In genomic region chr5:140418106-140418488, GRCm38 (mm10) we compare ENCODE assay signal across 8 mouse cellular contexts. TPM values are rescaled to one million over a fixed set of nuclear protein-coding genes. Genes with fewer than 3 reads are reported as not detected.
A peak's percentile ranks its signal among the peaks of the same experiment; 100 is the strongest.
DNase-seq lines count a peak whose midpoint lies in the region; ATAC-seq and TF ChIP-seq lines count a peak whose summit lies in the region.

No protein-coding gene starts in this region.

- no peaks in the 10 kb centered on the region for H3K9me3 ChIP-seq in lung, embryonic 14.5 days (ENCODE audit: low read depth, low read length)
- no peaks in the 10 kb centered on the region for H3K9me3 ChIP-seq in hindbrain, embryonic 10.5 days
- H3K9me3 ChIP-seq in liver, embryonic 16.5 days (replicated peaks; ENCODE audit: control insufficient read depth, low read length), result no peaks in the 10 kb centered on the region

- no peak for TF ChIP-seq CTCF in lung, embryonic 14.5 days (IDR thresholded peaks at IDR 0.05; ENCODE audit: low read depth)

- no peaks in the 10 kb centered on the region for H3K4me1 ChIP-seq in lung, embryonic 14.5 days (ENCODE audit: insufficient read depth)
- H3K4me1 ChIP-seq in hindbrain, embryonic 10.5 days (replicated peaks), result peaks cover 29% of the 10 kb centered on the region
- H3K4me1 ChIP-seq in liver, embryonic 16.5 days (ENCODE audit: control insufficient read depth, low read depth, low read length), result peaks cover 24% of the 10 kb centered on the region

- no peak for ATAC-seq in lung, embryonic 14.5 days (ENCODE audit: insufficient read depth)
- ATAC-seq in liver, embryonic 16.5 days (ENCODE audit: low read depth), result no peak

- under 1% methylated on average over 12 of the region's 12 CpGs for WGBS in lung, embryonic 14.5 days
- WGBS in hindbrain, embryonic 10.5 days, result 2% methylated on average over 12 of the region's 12 CpGs
- under 1% methylated on average over 12 of the region's 12 CpGs for WGBS in liver, embryonic 16.5 days (ENCODE audit: insufficient replicate concordance)

- peak overlapping the region; percentile 97 for H3K9ac ChIP-seq in lung, embryonic 14.5 days
- peak overlapping the region; percentile 81 for H3K9ac ChIP-seq in liver, embryonic 16.5 days (ENCODE audit: low read depth, low read length)

- no peak for DNase-seq in lung, embryonic 14.5 days
- no peak for DNase-seq in lung, postnatal 4 days
- DNase-seq in c-Kit-positive CD71-positive TER-119-negative erythroid progenitor cells, embryonic 14.5 days (ENCODE audit: low read depth), result peak; percentile 43
- no peak for DNase-seq in hindbrain, embryonic 10.5 days (ENCODE audit: low spot score)
- DNase-seq in urinary bladder, postnatal 36 days (ENCODE audit: low spot score in 2 of 2), result no peak
- no peak for DNase-seq in spleen, postnatal 10 days (ENCODE audit: low spot score in 2 of 2)
- DNase-seq in adrenal gland, adult 18-20 months (ENCODE audit: low spot score in 2 of 2), result no peak

- peak overlapping the region; percentile 77 for H3K4me2 ChIP-seq in lung, embryonic 14.5 days
- peak overlapping the region; percentile 90 for H3K4me2 ChIP-seq in liver, embryonic 16.5 days (ENCODE audit: low read depth, low read length)

- peaks cover 13% of the 10 kb centered on the region for H3K36me3 ChIP-seq in lung, embryonic 14.5 days (ENCODE audit: insufficient read depth)
- H3K36me3 ChIP-seq in hindbrain, embryonic 10.5 days, result peaks cover 24% of the 10 kb centered on the region
- peaks cover 2% of the 10 kb centered on the region; the same call in 1 of the 2 replicates for H3K36me3 ChIP-seq in liver, embryonic 16.5 days (ENCODE audit: control insufficient read depth, insufficient read depth)

- H3K4me3 ChIP-seq in lung, embryonic 14.5 days (ENCODE audit: low read depth, low read length), result peak overlapping the region; percentile 99
- peak overlapping the region; percentile 97 for H3K4me3 ChIP-seq in hindbrain, embryonic 10.5 days
- peak overlapping the region; percentile 91 for H3K4me3 ChIP-seq in liver, embryonic 16.5 days (ENCODE audit: low read depth, low read length)

- no peaks in the 10 kb centered on the region for H3K27me3 ChIP-seq in lung, embryonic 14.5 days (ENCODE audit: insufficient read depth, low read length)
- H3K27me3 ChIP-seq in hindbrain, embryonic 10.5 days (ENCODE audit: insufficient read depth, poor library complexity, severe bottlenecking), result no peaks in the 10 kb centered on the region
- H3K27me3 ChIP-seq in liver, embryonic 16.5 days (ENCODE audit: control insufficient read depth, insufficient read depth, low read depth, low read length), result no peaks in the 10 kb centered on the region

- peak overlapping the region; percentile 97 for H3K27ac ChIP-seq in lung, embryonic 14.5 days (ENCODE audit: low read depth)
- peak overlapping the region; percentile 98 for H3K27ac ChIP-seq in hindbrain, embryonic 10.5 days
- H3K27ac ChIP-seq in liver, embryonic 16.5 days (ENCODE audit: low read length), result peak overlapping the region; percentile 92

RNA-seq across cellular contexts. Expression of gene Eif3b, which starts 1.0 kb away (rescaled TPM):
- polyA plus RNA-seq in lung, embryonic 14.5 days (2014; fragmentation: Nextera tagmentation; extraction: Ambion mirVana), result 172 and 184 TPM in 2 replicates
- polyA plus RNA-seq in hindbrain, embryonic 10.5 days (2016; fragmentation: Nextera tagmentation; extraction: Ambion mirVana), result 166 and 167 TPM in 2 replicates
- polyA plus RNA-seq in liver, embryonic 16.5 days (2015; fragmentation: Nextera tagmentation; extraction: Ambion mirVana), result 53.0 and 60.0 TPM in 2 replicates
- total RNA-seq in adrenal gland, adult 18-20 months (2021), result 100 to 1,000 TPM; 162 to 184 TPM

RNA-seq across cellular contexts. Expression of gene Gm4869, which starts 27.3 kb away (rescaled TPM):
- polyA plus RNA-seq in lung, embryonic 14.5 days (2014; fragmentation: Nextera tagmentation; extraction: Ambion mirVana), result not detected in 2 replicates
- not detected in 2 replicates for polyA plus RNA-seq in hindbrain, embryonic 10.5 days (2016; fragmentation: Nextera tagmentation; extraction: Ambion mirVana)
- not detected in 2 replicates for polyA plus RNA-seq in liver, embryonic 16.5 days (2015; fragmentation: Nextera tagmentation; extraction: Ambion mirVana)
- total RNA-seq in adrenal gland, adult 18-20 months (2021), result under 1 TPM; 0.13 to 0.16 TPM

RNA-seq across cellular contexts. Expression of gene Snx8, which starts 29.0 kb away (rescaled TPM):
- 8.3 and 9.5 TPM in 2 replicates for polyA plus RNA-seq in lung, embryonic 14.5 days (2014; fragmentation: Nextera tagmentation; extraction: Ambion mirVana)
- polyA plus RNA-seq in hindbrain, embryonic 10.5 days (2016; fragmentation: Nextera tagmentation; extraction: Ambion mirVana), result 24.5 and 25.5 TPM in 2 replicates
- polyA plus RNA-seq in liver, embryonic 16.5 days (2015; fragmentation: Nextera tagmentation; extraction: Ambion mirVana), result 10.9 and 11.1 TPM in 2 replicates
- 10 to 100 TPM; 13.8 to 13.9 TPM for total RNA-seq in adrenal gland, adult 18-20 months (2021)
